Mouse (Mus musculus) spleen, postnatal 4 days (tissue): ENCODE results near the gene Npcd.
"Not testable (repeated sequence)": the region's sequence is repeated elsewhere in the genome, so short reads cannot be mapped to it uniquely, and the experiment has no call there.

Experiments used
- DNase-seq, 2 experiments: peaks; one replicate each; pipeline ENCODE4 v3.0.0; 2022; ENCODE audit warnings: low spot score in 2 of 2

The Npcd gene

DNA sequence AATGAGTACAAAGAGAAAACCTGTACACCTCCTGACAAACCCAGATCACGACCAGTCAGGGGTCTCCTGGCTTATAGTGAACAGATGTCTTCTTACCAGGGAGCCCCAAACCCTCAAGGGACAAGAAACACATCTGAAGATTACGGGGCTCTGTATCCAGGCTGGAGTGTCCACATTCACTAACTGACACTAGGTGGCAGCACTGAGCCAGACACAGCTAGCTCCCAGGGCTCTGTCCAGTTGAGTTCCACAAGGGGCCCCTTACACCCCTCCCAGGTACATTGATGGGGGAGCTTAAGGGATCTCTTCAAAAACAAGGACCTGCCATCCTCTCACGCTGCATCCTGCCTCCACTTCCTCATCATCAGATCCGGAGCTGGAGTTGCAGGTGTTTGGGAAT is 3.6 kb downstream of the Npcd start:
- DNase-seq, result peak; percentile 68 to 90

DNA sequence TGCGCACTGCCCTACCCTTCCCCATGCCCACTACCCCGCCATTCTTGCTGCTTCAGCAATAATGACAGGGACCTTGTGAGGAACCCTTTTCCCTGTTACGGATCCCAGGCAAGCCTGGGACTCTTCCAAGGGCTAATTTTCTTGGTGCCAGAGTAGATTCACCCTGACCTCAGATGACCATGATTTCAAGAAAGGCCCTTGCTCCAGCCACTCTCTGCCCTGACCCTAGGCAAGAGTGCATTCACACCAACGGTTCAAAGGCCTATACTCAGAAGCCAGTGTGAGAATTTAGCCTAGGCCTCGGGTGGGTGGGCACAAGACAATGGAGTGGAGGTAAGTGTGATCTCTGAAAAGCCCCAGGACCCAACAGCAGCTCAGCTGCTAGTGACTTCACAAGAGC is 4.6 kb downstream of the Npcd start:
- DNase-seq, result no peak

DNA sequence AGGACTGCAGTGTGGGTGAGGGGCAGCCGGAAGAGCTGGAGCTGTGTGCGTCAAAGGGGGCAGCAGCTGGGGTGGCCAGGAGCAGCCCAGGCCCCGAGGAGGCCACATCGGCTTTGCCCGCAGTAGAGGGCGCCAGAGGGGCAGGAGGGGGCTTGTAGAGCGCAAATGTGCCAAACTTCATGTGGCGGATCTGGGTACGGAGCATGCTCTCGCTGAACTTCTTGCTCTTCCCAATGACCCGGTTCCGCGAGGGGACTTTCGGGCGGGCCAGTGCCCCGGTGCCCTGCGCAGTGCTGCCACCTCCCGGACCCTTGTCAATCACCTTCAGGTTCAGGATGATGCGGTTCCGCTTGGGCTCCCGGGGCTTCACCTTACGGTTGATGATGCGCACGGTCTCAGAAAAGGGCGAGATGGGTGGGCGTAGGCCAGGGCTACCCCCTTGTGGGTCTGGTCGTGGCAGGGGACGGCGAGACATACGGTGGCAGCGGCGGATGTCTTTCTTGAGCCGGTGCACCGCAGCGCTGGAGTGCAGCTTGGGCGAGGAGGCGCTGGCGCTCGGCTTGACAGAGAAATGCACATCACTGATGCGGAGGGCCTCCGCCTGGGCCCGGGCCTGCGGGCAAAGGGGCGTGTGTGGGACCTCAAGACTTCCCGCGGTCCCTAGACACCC is 5.5 kb downstream of the Npcd start:
- peak in 1 of 2 experiments; percentile 73 for DNase-seq

DNA sequence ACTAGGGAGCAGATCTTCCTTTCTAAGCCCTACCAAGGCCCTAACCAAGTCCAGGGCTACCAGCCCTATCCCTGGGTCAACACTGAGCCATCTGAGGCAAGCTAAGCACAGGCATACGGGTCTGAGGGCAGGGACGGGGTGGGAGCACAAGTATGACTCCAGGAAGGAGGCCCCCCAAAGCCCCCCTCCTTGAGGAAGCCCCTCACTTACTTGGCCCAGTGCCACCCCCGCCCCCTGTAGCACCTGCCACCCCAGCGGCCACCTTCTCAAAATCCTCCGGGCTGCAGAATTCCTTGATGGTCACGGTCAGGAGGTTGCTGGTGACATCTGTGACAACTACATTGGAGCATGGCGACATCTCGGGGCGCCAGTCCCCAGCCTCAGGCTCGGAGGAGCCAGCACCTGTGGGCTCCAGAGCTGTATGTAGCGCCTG is 6.2 kb downstream of the Npcd start:
- no peak for DNase-seq

DNA sequence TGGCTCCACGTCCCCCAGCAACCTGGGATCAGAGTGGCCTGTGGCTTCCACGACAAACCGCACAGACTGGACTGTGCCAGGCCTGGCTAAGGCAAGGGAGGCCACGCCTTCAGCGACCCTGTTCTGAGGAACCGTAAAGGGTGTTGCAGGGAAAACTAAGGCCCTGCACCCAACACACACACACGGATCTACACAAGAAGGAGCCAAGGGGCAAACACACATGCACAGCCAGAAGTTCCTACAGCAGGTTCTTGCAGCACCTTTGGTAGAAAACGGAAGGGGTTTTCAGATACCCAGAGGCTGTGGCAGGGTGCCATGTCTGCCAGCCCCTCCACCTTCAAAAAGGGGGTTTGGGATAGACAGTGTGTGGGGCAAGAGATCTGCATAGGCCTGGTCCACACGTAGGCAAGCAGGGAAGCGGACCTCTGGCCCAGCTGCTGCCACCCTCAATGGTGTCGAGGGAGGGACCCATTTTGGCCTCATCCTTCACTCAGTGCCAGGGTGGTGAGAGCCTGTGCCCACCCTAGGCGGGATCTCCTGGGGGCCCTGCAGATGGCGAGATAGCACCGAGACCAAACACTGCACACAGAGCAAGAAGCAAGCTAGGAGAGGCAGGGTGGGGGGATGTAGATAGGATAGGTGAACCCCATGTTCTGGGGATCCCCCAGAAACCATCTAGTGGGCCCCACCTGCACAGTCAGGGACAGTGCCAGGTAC is 6.8 kb downstream of the Npcd start:
- no peak for DNase-seq

DNA sequence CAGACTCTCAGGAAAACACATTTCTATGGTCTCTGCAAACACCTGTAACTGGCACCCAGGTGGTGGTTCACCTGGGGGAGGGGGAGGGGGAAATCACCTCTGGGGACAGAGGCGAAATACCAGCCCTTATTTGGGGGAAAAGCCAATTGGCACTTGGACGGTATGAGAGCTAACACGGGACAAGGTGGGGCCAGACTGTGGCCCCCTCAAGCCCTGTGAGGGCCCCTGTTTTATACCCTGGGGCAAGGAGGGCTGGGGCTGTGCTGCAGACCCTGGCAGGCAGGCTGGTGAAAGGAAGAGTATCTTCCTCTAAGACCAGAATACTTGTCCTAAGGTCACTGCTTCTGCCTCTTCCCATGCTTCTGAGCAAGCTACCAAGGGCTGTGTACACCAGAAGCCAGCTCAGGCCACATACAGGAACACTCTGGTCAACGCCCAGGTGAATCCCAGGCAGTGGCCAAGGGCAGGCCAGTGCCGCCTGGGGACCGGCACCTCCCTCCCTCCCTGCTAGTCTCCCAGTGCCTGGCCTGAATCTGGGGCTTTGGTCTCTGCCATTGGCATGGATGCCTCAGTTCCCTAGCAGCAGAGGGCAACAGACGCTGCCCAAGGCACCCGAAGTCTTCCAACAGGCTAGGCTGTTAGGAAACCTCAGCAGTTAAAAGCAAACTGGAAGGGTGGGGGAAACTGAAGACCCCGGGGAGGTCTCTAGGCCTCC is 7.7 kb downstream of the Npcd start:
- DNase-seq, result no peak

DNA sequence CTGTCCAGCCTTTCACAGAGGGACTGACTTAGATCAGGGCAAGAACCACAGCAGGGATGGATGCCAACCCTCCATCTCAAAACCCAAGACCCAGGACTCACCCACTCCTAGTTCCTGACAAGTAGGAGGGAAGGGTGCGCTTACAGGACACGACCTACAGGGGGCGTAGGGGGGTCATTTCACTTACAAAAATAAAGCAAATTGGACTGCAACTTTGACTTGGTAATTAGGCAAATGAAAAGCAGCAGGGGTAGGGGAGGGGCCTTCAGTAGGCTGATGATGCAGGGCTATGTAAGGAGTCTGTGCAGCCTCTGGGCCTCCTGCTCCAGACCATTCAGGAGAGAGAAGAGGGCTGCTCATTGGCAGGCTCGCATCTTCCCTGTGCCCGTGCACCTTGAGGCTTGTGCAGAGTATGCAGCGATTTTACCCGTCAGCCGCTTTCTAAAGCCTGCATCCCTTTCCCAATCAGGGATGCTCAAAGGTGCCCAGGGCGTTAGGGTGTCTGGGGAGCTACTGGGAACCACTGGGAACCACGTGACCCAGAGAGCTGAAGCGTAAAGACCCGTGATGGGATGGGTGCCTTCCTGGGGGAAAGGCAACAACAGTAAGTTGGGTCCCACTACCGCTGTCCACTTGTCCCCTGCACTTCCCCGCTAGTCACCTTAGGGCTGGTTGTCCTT is 8.8 kb downstream of the Npcd start:
- no peak for DNase-seq

DNA sequence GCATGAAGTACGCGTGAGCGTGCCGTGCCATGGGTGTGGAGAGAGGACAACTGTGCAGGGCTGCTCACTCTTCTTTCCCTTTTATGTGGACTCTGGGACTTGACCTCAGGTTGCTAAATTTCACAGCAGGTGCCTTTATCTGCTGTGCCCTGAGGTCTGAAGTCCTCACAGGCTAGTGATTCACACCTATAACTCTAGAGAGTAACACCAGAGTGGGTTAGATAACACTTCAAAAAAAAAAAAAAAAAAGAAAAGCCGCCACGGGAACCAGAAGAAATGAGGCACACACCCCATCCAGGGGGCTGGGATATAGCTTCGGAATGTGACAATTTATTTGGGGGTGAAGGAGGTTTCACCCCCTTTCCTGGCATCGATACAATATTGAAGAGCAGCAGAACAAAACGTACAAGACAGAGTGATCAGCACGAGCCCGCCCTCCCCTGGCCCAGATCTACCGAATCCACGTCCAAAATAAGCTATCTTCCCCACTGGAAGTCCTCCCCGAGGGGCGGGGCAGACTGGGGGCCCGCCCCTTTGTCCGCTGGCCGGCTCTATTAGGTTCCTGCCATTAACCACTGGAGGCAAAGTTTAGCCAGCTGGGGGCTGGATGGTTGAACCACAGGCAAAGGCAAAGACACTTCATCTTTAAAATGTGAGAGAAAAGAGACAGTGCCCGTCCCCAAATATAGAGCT is 10.3 kb downstream of the Npcd start:
- DNase-seq, result no peak

DNA sequence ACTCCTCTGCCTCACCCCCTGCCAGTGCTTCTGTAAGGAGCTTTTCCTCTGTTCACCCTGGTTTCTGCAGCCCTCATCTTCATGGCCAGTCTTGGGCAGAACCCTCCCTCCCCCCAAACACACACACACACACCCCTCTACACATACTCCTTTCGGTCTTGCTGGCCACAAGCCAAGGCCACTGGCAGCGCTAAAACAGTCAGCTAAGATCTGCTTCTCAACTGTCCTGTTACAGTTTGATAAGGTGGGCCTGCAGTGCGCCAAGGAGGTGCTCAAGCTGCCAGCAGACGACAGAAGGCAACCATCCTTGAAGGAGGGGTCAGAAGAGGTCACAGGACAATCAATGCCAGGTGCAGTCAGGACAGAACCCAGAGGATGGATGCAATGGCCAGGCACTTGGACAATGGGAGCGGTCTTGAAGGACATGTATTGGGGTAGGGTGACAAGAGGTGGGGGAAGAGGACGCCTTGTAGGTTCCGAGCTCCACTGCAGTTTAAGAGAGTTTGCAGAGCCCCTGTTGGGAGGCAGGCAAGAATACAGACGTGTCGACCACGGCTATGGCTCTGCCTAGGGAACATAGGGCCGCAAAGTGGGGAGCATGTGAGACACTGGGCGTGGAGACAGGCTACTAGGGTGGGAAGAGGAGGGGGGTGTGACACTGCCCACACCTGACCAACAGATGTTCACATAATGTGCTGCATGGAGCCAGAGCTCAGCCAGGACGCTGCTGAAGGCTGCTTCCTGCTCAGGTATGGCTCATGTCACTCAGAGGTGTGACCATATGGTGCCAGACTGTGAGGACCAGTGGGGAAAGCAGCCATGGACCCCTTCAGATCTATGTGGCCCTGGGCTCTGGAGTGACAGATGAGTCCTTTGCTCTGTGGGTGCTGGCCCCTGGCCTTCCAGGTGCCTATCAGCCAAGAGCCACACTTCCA is 11.5 kb downstream of the Npcd start:
- DNase-seq, result peak; percentile 54 to 74

DNA sequence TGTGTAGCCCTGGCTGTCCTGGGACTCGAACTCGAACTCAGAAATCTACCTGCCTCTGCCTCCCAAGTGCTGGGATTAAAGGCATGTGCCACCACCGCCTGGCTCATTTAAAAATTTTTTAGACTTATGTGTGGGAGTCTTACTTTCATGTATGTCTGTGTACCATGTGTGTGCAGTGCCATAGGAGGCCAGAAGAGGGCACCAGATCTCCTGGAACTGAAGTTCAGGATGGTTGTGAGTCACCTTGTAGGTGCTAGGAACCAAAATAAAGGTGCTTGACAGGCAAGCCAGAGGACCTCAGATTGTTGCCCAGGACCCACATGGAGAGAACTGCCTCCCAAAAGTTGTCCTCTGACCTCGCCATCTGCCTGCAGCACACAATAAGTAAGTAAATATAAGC is 15.7 kb downstream of the Npcd start:
- no peak for DNase-seq

DNA sequence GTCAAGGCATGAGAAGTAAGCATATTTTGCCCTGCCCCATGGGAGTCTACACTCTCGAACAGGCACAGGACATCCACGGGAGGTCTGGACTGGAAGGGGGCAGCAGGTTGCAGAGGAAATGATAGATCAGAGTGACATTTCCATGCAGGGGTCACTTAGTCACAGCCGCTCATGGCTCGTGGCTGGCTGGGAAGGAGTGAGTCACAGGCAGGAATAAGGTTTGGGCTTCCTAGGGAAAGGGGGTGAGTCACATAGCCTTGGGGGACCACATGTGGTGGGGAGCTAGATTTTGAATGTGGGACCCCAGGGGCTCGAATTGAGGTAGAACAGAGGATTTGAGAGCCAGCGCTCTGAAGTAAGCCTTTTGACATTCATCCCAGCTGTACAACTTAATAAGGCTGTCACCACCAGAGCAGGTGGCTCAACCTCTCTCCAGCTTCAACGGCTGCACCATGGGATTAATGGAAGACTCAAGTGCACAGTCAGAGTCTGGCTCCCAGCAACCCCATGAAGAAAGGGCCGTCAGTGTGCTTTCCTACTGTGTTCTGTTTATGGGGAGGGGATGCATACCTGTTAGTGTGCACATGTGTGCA is 20.3 kb downstream of the Npcd start:
- DNase-seq, result no peak

DNA sequence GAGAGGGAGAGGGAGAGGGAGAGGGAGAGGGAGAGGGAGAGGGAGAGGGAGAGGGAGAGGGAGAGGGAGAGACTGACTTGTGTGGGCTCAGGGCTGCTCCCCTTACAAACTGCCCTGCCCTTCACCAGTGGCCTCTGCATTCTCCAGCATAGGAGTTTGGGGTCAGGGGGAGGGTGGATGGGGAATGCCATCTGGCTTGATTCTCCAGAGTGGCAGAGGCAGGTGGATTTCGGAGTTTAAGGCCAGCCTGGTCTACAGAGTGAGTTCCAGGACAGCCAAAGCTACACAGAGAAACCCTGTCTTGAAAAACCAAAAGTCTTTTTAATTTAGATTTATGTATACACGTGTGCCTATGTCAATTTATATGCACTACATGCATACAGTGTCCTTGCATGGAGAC is 21.2 kb downstream of the Npcd start:
- DNase-seq, result not testable (repeated sequence)

DNA sequence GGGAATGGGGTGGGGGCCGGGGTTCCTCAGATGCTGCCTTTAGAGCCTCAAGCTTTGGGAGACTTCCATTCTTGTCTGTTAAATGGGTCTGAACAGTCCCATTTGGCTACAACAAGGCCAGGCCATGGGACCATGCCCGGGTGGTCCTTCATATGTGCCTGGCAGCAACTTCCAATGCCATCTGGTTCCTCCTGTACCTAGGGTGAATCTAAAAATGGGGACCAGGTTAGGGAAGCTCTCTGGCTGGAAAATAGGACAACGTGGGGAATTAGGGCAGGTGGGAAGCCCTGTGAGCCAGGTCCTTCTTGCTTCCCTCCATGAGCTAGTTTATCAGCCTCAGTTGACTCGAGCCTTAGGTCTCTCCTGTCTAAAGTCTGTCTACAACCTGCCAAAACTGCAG is 23.0 kb downstream of the Npcd start:
- DNase-seq, result no peak

DNA sequence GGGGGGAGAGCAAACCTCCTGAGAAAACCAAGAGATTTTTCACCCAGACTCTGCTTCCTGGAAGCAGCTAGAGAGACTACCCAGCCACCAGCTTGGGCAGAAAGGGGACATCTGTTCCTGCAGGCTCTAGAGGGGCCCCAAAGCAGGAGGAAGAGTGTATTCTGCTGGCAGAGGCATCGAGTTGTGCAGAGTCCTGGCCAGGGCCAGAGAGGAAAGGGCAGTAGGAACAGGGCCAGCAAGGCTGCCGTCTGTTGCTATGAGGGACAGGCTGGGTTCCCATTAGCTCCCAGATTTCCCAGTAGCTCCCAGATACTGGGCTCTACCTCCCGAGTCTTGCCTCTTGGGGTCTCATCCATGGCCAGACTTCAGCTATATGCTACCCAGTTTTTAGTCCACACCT is 24.0 kb downstream of the Npcd start:
- no peak for DNase-seq

DNA sequence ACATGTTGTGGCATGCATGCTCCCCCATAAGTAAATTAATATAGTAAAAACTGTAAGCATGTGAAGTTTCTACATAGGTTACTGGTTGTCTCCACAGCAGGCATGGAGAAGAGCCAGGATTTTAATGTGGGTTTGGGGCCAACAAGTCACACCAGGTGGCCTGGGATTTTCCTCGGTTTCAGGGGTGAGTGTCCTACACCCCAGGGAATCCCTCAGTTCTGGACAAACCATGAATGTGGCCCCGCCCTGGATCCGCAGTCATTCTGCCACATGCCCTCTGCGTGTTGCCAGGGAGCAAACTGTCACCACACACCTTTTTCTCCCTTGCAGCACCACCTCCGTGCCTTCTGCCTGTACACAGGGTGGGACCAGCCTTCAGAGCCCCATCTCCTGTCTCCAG is 25.4 kb downstream of the Npcd start:
- no peak for DNase-seq

DNA sequence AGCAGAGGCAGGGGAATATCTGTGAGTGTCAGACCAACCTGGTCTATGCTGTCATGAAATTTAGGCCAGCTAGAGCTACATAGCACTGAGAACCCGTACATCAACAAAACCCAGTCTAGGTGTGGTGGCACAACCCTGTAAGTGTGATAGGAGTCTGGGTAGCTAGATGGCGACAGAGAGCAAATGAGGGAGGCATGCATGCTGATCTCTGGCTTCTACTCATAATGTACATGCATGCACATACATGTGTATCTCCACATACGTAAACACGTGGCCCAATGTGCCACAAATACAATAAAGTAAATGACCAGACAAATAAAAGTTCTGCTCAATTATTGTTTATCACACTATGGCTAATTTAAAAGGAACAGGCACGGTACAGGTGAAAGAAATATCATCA is 25.9 kb downstream of the Npcd start:
- no peak for DNase-seq

DNA sequence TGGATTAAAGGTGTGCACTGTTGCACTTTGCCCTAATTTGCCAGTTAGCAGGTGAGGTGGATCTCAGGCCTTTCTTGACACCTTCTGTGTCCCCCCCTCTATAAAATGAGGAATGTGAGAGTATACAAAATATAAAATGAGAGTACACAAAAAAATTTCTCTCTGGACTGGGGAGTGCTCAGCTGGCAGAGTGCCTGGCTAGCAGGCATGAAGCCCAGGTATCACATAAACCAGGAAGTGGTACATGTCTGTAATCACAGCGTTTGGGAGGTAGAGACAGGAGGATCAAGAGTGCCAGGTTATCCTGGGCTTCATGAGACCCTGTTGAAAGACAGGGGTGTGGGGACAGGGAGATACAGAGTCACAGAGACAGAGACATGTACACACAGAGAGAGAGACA is 27.0 kb downstream of the Npcd start:
- DNase-seq, result no peak

DNA sequence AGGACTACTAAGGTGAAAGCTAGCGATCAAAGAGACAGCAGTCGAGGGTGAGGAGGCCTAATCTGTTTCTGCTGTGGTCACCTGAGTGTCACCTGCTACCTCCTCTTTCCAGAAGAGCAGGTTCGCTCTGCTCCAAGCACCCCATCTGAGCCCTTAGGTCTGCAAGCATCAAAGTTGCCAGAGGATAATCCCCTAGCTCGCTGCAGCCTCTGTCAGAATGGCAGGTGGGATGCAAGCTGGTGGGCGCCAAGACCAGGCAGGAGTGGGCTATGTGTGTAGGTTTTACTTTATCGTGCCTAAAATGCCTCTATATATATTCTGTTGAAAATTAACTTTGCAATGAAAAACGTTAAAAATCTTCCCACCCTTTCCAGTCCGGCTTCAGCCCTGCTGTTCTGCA is 28.8 kb downstream of the Npcd start:
- DNase-seq, result no peak

DNA sequence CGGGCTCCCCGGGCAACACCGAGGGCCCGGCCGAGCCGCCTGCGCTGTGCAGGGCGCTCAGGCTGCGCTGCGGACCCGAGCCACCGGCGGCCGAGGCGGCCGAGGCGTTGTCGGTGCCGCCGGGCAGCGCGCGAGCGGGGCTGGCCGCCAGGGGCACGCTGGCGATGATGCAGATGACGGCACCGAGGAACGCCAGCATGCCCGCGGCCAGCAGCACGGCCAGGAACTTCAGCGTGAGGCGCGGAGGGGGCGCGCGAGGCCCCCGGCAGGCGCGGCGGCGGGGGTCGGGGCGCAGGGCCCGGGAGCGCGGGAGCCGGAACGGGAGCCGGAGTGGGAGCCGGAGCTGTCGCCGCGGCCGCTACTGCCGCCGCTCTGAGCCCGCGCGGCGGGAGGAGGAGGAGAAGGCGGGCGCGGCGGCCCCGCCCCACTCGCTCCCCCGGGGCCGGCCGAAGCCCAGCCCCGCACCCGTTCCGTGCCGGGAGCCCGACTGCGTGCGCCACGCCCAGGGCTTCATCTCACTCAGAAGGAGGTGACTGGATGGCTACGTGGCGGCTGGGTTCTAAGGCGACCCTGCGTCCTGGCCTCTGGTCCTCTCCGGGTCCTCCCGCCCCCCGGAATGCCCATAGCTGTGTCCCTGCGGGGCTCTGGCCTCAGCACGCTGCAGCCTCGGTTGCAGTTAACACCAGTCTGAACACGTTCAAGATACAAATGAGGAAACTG is 29.5 kb downstream of the Npcd start, which contains the start of gene Nptxr:
Gene Nptxr (minus strand): TSS at position 415 of the 720 bp plus-strand sequence.
- DNase-seq, result no peak
